Mouse (Mus musculus): ENCODE results near the gene Atg9a.
A peak's percentile ranks its signal among the peaks of the same experiment; 100 is the strongest.

The Atg9a gene

GRCm38 (mm10) chr1:75168472-75169464, 23.2 kb downstream of the Atg9a start, which contains the start of gene Zfand2b:
Gene Zfand2b, plus strand, starts transcription at chr1:75168646.
- DNase-seq (ENCODE audit: low read depth, low spot score), result peak; percentile 96

- no peak for DNase-seq (ENCODE audit: low read depth, low spot score)
These were observed 23.9 kb downstream of the Atg9a start for GRCm38 (mm10) chr1:75168093-75168471.

GRCm38 (mm10) chr1:75160256-75160617, 31.8 kb downstream of the Atg9a start:
- DNase-seq (ENCODE audit: low read depth, low spot score), result no peak

GRCm38 (mm10) chr1:75159540-75160255, 32.3 kb downstream of the Atg9a start:
- no peak for DNase-seq (ENCODE audit: low read depth, low spot score)

GRCm38 (mm10) chr1:75158990-75159389, 33.0 kb downstream of the Atg9a start:
- no peak for DNase-seq (ENCODE audit: low read depth, low spot score)

GRCm38 (mm10) chr1:75155837-75156236, 36.2 kb downstream of the Atg9a start:
- no peak for DNase-seq (ENCODE audit: low read depth, low spot score)

- DNase-seq (ENCODE audit: low read depth, low spot score), result no peak
These were observed 43.3 kb downstream of the Atg9a start for GRCm38 (mm10) chr1:75148727-75149126.

GRCm38 (mm10) chr1:75147411-75148135, 44.4 kb downstream of the Atg9a start:
- no peak for DNase-seq (ENCODE audit: low read depth, low spot score)

- DNase-seq (ENCODE audit: low read depth, low spot score), result no peak
These were observed 46.4 kb downstream of the Atg9a start for GRCm38 (mm10) chr1:75145589-75145988.

- peak; percentile 95 for DNase-seq (ENCODE audit: low read depth, low spot score)
These were observed 49.4 kb downstream of the Atg9a start, which contains the start of the genes Cnppd1 and Retreg2 for GRCm38 (mm10) chr1:75142301-75143261. Gene Cnppd1, minus strand, starts transcription at chr1:75142711. Gene Retreg2, plus strand, starts transcription at chr1:75142778.

- peak; percentile 65 for DNase-seq (ENCODE audit: low read depth, low spot score)
These were observed 50.4 kb downstream of the Atg9a start for GRCm38 (mm10) chr1:75141486-75142190.

- peak; percentile 48 for DNase-seq (ENCODE audit: low read depth, low spot score)
These were observed 51.3 kb downstream of the Atg9a start for GRCm38 (mm10) chr1:75140601-75141190.

GRCm38 (mm10) chr1:75138448-75138847, 53.5 kb downstream of the Atg9a start:
- DNase-seq (ENCODE audit: low read depth, low spot score), result no peak

- no peak for DNase-seq (ENCODE audit: low read depth, low spot score)
These were observed 55.3 kb downstream of the Atg9a start for GRCm38 (mm10) chr1:75136730-75137129.

- no peak for DNase-seq (ENCODE audit: low read depth, low spot score)
These were observed 55.7 kb downstream of the Atg9a start for GRCm38 (mm10) chr1:75136293-75136692.

GRCm38 (mm10) chr1:75133421-75134207, 58.4 kb downstream of the Atg9a start, which contains the start of gene Slc23a3:
Gene Slc23a3, minus strand, starts transcription at chr1:75133890.
- no peak for DNase-seq (ENCODE audit: low read depth, low spot score)

Measured in 3T3-L1 (cell line).